Mouse (Mus musculus): Measurements from ENCODE around the gene Mpg. TPM values are rescaled to one million over a fixed set of nuclear protein-coding genes. Genes with fewer than 3 reads are reported as not detected.

The Mpg gene
- total RNA-seq, 2 experiments from 2014 or later, result 20.0 to 20.8 TPM

- DNase-seq (ENCODE audit: low spot score in 2 of 2), result no peak
- intact Hi-C loops (cut with DNase I), result no loop called here
Observed at GRCm38 (mm10) chr11:32225222-32226104, 842 bp upstream of the Mpg start.

- no peak for DNase-seq (ENCODE audit: low spot score in 2 of 2)
- intact Hi-C loops (cut with DNase I), result no loop called here
Observed at GRCm38 (mm10) chr11:32227041-32227440, 736 bp downstream of the Mpg start.

GRCm38 (mm10) chr11:32227555-32227954, 1.2 kb downstream of the Mpg start:
- intact Hi-C loops (cut with DNase I), result no loop called here
- DNase-seq (ENCODE audit: low spot score in 2 of 2), result no peak

- intact Hi-C loops (cut with DNase I), result no loop called here
- no peak for DNase-seq (ENCODE audit: low spot score in 2 of 2)
Observed at GRCm38 (mm10) chr11:32228292-32228845, 2.1 kb downstream of the Mpg start.

- intact Hi-C loops (cut with DNase I), result loop anchor here (10.0 kb wide), 1 partner anchor 555 kb away; the partner anchor contains the start of gene Bod1
- peak; percentile 56 to 84 for DNase-seq (ENCODE audit: low spot score in 2 of 2)
Observed at GRCm38 (mm10) chr11:32230220-32230619, 3.9 kb downstream of the Mpg start.

- intact Hi-C loops (cut with DNase I), result loop anchor here (10.0 kb wide), 1 partner anchor 556 kb away; the partner anchor contains the start of gene Bod1
- peak in 1 of 2 experiments; percentile 88 for DNase-seq (ENCODE audit: low spot score in 2 of 2)
Observed at GRCm38 (mm10) chr11:32231125-32231524, 4.8 kb downstream of the Mpg start.

- intact Hi-C loops (cut with DNase I), result loop anchor here (10.0 kb wide), 1 partner anchor 558 kb away; the partner anchor contains the start of gene Bod1
- DNase-seq (ENCODE audit: low spot score in 2 of 2), result no peak
Observed at GRCm38 (mm10) chr11:32232848-32233247, 6.5 kb downstream of the Mpg start.

GRCm38 (mm10) chr11:32233895-32234294, 7.6 kb downstream of the Mpg start:
- intact Hi-C loops (cut with DNase I), result loop anchor here (10.0 kb wide), 1 partner anchor 559 kb away; the partner anchor contains the start of gene Bod1
- DNase-seq (ENCODE audit: low spot score in 2 of 2), result no peak

GRCm38 (mm10) chr11:32234816-32235485, 8.6 kb downstream of the Mpg start:
- intact Hi-C loops (cut with DNase I), result loop anchor here (10.0 kb wide), 1 partner anchor 560 kb away; the partner anchor contains the start of gene Bod1
- no peak for DNase-seq (ENCODE audit: low spot score in 2 of 2)

GRCm38 (mm10) chr11:32235646-32236045, 9.3 kb downstream of the Mpg start:
- DNase-seq (ENCODE audit: low spot score in 2 of 2), result peak; percentile 63 to 83
- intact Hi-C loops (cut with DNase I), result loop anchor here (10.0 kb wide), 1 partner anchor 561 kb away; the partner anchor contains the start of gene Bod1

GRCm38 (mm10) chr11:32236132-32236531, 9.8 kb downstream of the Mpg start:
- intact Hi-C loops (cut with DNase I), result loop anchor here (10.0 kb wide), 1 partner anchor 561 kb away; the partner anchor contains the start of gene Bod1
- DNase-seq (ENCODE audit: low spot score in 2 of 2), result no peak

GRCm38 (mm10) chr11:32236712-32237410, 10.6 kb downstream of the Mpg start:
- intact Hi-C loops (cut with DNase I), result loop anchor here (10.0 kb wide), 1 partner anchor 562 kb away; the partner anchor contains the start of gene Bod1
- DNase-seq (ENCODE audit: low spot score in 2 of 2), result no peak

- no peak for DNase-seq (ENCODE audit: low spot score in 2 of 2)
- intact Hi-C loops (cut with DNase I), result loop anchor here (10.0 kb wide), 1 partner anchor 563 kb away; the partner anchor contains the start of gene Bod1
Observed at GRCm38 (mm10) chr11:32237411-32237795, 11.1 kb downstream of the Mpg start.

- DNase-seq (ENCODE audit: low spot score in 2 of 2), result peak; percentile 73 to 86
- intact Hi-C loops (cut with DNase I), result loop anchor here (1.0 to 10.0 kb wide), 3 partner anchors 21 to 563 kb away; partner anchors contain the start of gene Bod1
Observed at GRCm38 (mm10) chr11:32238093-32238860, 12.0 kb downstream of the Mpg start.

GRCm38 (mm10) chr11:32241391-32241790, 15.1 kb downstream of the Mpg start:
- DNase-seq (ENCODE audit: low spot score in 2 of 2), result no peak
- intact Hi-C loops (cut with DNase I), result no loop called here

GRCm38 (mm10) chr11:32242209-32242608, 15.9 kb downstream of the Mpg start:
- intact Hi-C loops (cut with DNase I), result no loop called here
- no peak for DNase-seq (ENCODE audit: low spot score in 2 of 2)

- peak in 1 of 2 experiments; percentile 85 for DNase-seq (ENCODE audit: low spot score in 2 of 2)
- intact Hi-C loops (cut with DNase I), result no loop called here
Observed at GRCm38 (mm10) chr11:32243205-32243955, 17.1 kb downstream of the Mpg start.

GRCm38 (mm10) chr11:32244064-32244463, 17.8 kb downstream of the Mpg start:
- DNase-seq (ENCODE audit: low spot score in 2 of 2), result no peak
- intact Hi-C loops (cut with DNase I), result no loop called here
